Mouse (Mus musculus): Measurements from ENCODE around the gene Fut11. TPM values are rescaled to one million over a fixed set of nuclear protein-coding genes. Genes with fewer than 3 reads are reported as not detected.

The Fut11 gene
- total and polyA plus RNA-seq, 3 experiments, result 0.69 to 1.8 TPM; not detected in 1

DNA sequence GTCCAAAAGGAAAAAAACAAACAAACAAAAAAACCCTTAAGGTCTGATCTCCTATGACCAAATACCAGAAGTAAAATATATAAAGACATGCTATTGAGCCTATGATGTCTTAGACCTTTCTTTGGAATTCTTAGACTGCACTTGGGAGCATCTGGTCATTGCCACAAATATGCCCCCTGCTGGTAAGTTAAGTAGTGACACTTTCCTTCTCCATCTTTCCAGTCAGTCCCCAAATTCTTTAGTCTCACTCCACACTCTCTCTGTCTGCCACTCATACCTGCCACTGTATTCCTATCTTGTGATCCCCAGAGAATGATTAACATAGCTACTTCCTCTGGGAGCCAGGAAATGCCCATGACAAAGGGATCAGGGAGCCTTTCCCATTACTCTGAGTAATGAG is 36.4 kb upstream of the Fut11 start:
- Histone ChIP-seq H3K9me3 (replicated peaks; ENCODE audit: insufficient read depth, low read length) (no peaks in the 10 kb centered on the region), H3K4me1 (ENCODE audit: control insufficient read depth in 1 of 2, insufficient read depth in 2 of 2, low read length in 2 of 2) (peaks cover 0 to 15% of the 10 kb centered on the region in 2 experiments; a peak in 2 of 4 replicates), H3K27me3 (ENCODE audit: control insufficient read depth in 1 of 2, insufficient read depth in 2 of 2, low read length in 2 of 2) (0 out of 4 replicates have a peak, but pooled peaks cover 0 to 5% of the 10 kb centered on the region in 2 experiments), H3K27ac (ENCODE audit: control insufficient read depth, low read depth, low read length) (no peak overlapping the region), H3K79me2 (ENCODE audit: control insufficient read depth, insufficient read depth, low read length, poor library complexity) (no peaks in the 10 kb centered on the region), H3K9ac (ENCODE audit: control insufficient read depth, low read depth, low read length, poor library complexity, severe bottlenecking) (no peak overlapping the region), H3K36me3 (ENCODE audit: control insufficient read depth in 1 of 2, insufficient read depth in 2 of 2, low read length in 2 of 2) (peaks cover 0 to 3% of the 10 kb centered on the region in 2 experiments; a peak in 1 of 4 replicates), H3K4me3 (ENCODE audit: control insufficient read depth in 1 of 2, insufficient read depth in 1 of 2, low read depth in 2 of 2, low read length in 2 of 2) (no peak overlapping the region)
- peak; percentile 67 for DNase-seq (ENCODE audit: low read depth, low spot score)
- peak; percentile 41 to 83 (median 75); a peak in 5 of 6 replicates for TF ChIP-seq CTCF (IDR thresholded peaks at IDR 0.05 in 2 of 3, conservative IDR thresholded peaks at IDR 0.05 in 1 of 3; ENCODE audit: control insufficient read depth in 1 of 3, insufficient read depth in 1 of 3, low read depth in 2 of 3, low read length in 3 of 3, poor library complexity in 1 of 3, severe bottlenecking in 1 of 3)
- no peak for TF ChIP-seq EP300 (IDR thresholded peaks at IDR 0.05; ENCODE audit: low read depth in 1 of 2, low read length in 2 of 2)
- no peak for TF ChIP-seq E2F4 (IDR thresholded peaks at IDR 0.05; ENCODE audit: borderline replicate concordance, low read depth, low read length)
- peak; percentile 97 for TF ChIP-seq SMC3 (IDR thresholded peaks at IDR 0.05; ENCODE audit: low read depth, low read length)
- peak; percentile 72 for TF ChIP-seq RAD21 (IDR thresholded peaks at IDR 0.05; ENCODE audit: low read depth, low read length)
- TF ChIP-seq GATA1 (IDR thresholded peaks at IDR 0.05; ENCODE audit: low read depth, low read length), result no peak
- no peak for TF ChIP-seq ZKSCAN1 (IDR thresholded peaks at IDR 0.05; ENCODE audit: low read depth, low read length)
- TF ChIP-seq TBP (IDR thresholded peaks at IDR 0.05; ENCODE audit: low read depth, low read length), result no peak
- TF ChIP-seq SIN3A (IDR thresholded peaks at IDR 0.05; ENCODE audit: low read length), result 0 out of 2 replicates have a peak, but pooled peaks have one; percentile 30
- TF ChIP-seq ZC3H11A (IDR thresholded peaks at IDR 0.05; ENCODE audit: low read depth, low read length), result peak; percentile 90
- TF ChIP-seq MEF2A (IDR thresholded peaks at IDR 0.05; ENCODE audit: extremely low read depth, insufficient replicate concordance, low read depth, low read length, poor library complexity, severe bottlenecking), result no peak
- TF ChIP-seq POLR2AphosphoS2 (IDR thresholded peaks at IDR 0.05; ENCODE audit: low read length), result no peak

DNA sequence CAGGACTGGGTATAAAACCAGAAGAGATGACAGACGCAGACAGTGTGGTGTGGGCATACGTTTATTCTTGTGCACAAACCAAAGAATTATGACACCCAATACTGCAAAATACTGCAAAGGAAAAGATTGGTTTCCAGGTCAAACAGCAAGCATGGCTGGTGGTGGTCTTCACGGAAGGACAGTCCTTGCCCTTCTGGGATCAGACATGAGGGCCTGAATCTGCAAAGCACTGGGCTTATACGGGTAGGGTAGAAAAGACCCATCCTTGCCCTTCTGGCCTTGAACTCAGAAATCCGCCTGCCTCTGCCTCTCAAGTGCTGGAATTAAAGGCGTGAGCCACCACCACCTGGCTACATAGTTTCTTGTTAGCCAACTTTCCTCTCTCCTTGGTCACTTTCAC is 35.9 kb upstream of the Fut11 start:
- Histone ChIP-seq H3K36me3 (ENCODE audit: control insufficient read depth in 1 of 2, insufficient read depth in 2 of 2, low read length in 2 of 2) (peaks cover 0 to 3% of the 10 kb centered on the region in 2 experiments; a peak in 1 of 4 replicates), H3K4me1 (ENCODE audit: control insufficient read depth in 1 of 2, insufficient read depth in 2 of 2, low read length in 2 of 2) (peaks cover 0 to 15% of the 10 kb centered on the region in 2 experiments; a peak in 2 of 4 replicates), H3K27ac (ENCODE audit: control insufficient read depth, low read depth, low read length) (no peak overlapping the region), H3K4me3 (ENCODE audit: control insufficient read depth in 1 of 2, insufficient read depth in 1 of 2, low read depth in 2 of 2, low read length in 2 of 2) (no peak overlapping the region), H3K79me2 (ENCODE audit: control insufficient read depth, insufficient read depth, low read length, poor library complexity) (no peaks in the 10 kb centered on the region), H3K9ac (ENCODE audit: control insufficient read depth, low read depth, low read length, poor library complexity, severe bottlenecking) (no peak overlapping the region), H3K27me3 (ENCODE audit: control insufficient read depth in 1 of 2, insufficient read depth in 2 of 2, low read length in 2 of 2) (peaks cover 0 to 8% of the 10 kb centered on the region in 2 experiments; a peak in 1 of 4 replicates), H3K9me3 (replicated peaks; ENCODE audit: insufficient read depth, low read length) (no peaks in the 10 kb centered on the region)
- DNase-seq (ENCODE audit: low read depth, low spot score), result no peak
- TF ChIP-seq TBP (IDR thresholded peaks at IDR 0.05; ENCODE audit: low read depth, low read length) (no peak), MXI1 (IDR thresholded peaks at IDR 0.05; ENCODE audit: low read depth, low read length) (no peak), NELFE (IDR thresholded peaks at IDR 0.05; ENCODE audit: low read depth, low read length) (no peak), SMC3 (IDR thresholded peaks at IDR 0.05; ENCODE audit: low read depth, low read length) (no peak), CHD1 (IDR thresholded peaks at IDR 0.05; ENCODE audit: low read depth, low read length) (no peak), MYC (IDR thresholded peaks at IDR 0.05; ENCODE audit: low read depth, low read length) (no peak), GABPA (IDR thresholded peaks at IDR 0.05; ENCODE audit: low read depth, low read length) (no peak), CHD2 (IDR thresholded peaks at IDR 0.05; ENCODE audit: low read length) (no peak), ZMIZ1 (IDR thresholded peaks at IDR 0.05; ENCODE audit: low read depth, low read length) (no peak), USF2 (IDR thresholded peaks at IDR 0.05; ENCODE audit: borderline replicate concordance in 1 of 2, insufficient read depth in 1 of 2, low read depth in 1 of 2, low read length in 2 of 2) (no peak), NRF1 (IDR thresholded peaks at IDR 0.05; ENCODE audit: insufficient read depth, low read depth, low read length, poor library complexity, severe bottlenecking) (no peak), ETS1 (IDR thresholded peaks at IDR 0.05; ENCODE audit: low read depth, low read length) (no peak), E2F4 (IDR thresholded peaks at IDR 0.05; ENCODE audit: borderline replicate concordance, low read depth, low read length) (no peak), MEF2A (IDR thresholded peaks at IDR 0.05; ENCODE audit: extremely low read depth, insufficient replicate concordance, low read depth, low read length, poor library complexity, severe bottlenecking) (no peak)

Data from MEL (cell line).